Mouse (Mus musculus) CH12.LX (cell line): Measurements from ENCODE around the gene Mex3d. TPM values are rescaled to one million over a fixed set of nuclear protein-coding genes. Genes with fewer than 3 reads are reported as not detected.

Experiments
- DNase-seq: peaks from one replicate; pipeline ENCODE4 v3.0.0-alpha.2; 2013; ENCODE audit errors: extremely low read depth
- H3K27ac ChIP-seq: 2 replicates; pipeline ENCODE4 v1.5.1; 2012; ENCODE audit warnings: low read depth, mild to moderate bottlenecking, control low read depth, moderate library complexity; ENCODE audit not compliant: insufficient read depth
- H3K27me3 ChIP-seq: replicated peaks from 2 replicates; pipeline ENCODE3; 2012; ENCODE audit warnings: inconsistent platforms
- H3K36me3 ChIP-seq, 2 experiments: replicated peaks in 1 of 2; 2 replicates each; pipeline versions ENCODE3 to v1.6.1; 2012; ENCODE audit warnings: inconsistent platforms in 1 of 2, low read length in 1 of 2, mild to moderate bottlenecking in 1 of 2, mixed read lengths in 1 of 2, moderate library complexity in 1 of 2; ENCODE audit not compliant: control insufficient read depth in 1 of 2, insufficient read depth in 1 of 2
- H3K4me1 ChIP-seq, 2 experiments: 2 replicates each; pipeline ENCODE4 v1.6.1; 2012; ENCODE audit warnings: inconsistent platforms in 1 of 2, moderate library complexity in 1 of 2; ENCODE audit not compliant: insufficient read depth in 2 of 2, control insufficient read depth in 1 of 2
- H3K4me2 ChIP-seq: 2 replicates; pipeline ENCODE4 v1.6.1; 2012; ENCODE audit warnings: low read depth, mild to moderate bottlenecking, control low read depth; ENCODE audit not compliant: poor library complexity, insufficient read depth, severe bottlenecking
- H3K4me3 ChIP-seq, 3 experiments: fragments of 150-350 bp in 1 of 3; sonication (generic) in 1 of 3; replicated peaks in 1 of 3; 2 replicates each; pipeline versions ENCODE3 to v1.5.1; 2011 to 2012; ENCODE audit warnings: low read depth in 2 of 3, low read length in 2 of 3, mild to moderate bottlenecking in 2 of 3, moderate library complexity in 2 of 3, control low read depth in 1 of 3, improper control_type of control experiment in 1 of 3, inconsistent platforms in 1 of 3, mixed read lengths in 1 of 3; ENCODE audit not compliant: poor library complexity in 1 of 3
- H3K79me2 ChIP-seq: replicated peaks from 2 replicates; pipeline ENCODE4 v1.6.1; 2012; ENCODE audit warnings: mild to moderate bottlenecking, moderate library complexity; ENCODE audit not compliant: control insufficient read depth, poor library complexity, insufficient read depth, severe bottlenecking; ENCODE audit errors: extremely low read depth
- H3K9ac ChIP-seq: 2 replicates; pipeline ENCODE4 v1.6.1; 2012; ENCODE audit warnings: low read depth, mild to moderate bottlenecking, control low read depth, moderate library complexity; ENCODE audit not compliant: insufficient read depth
- H3K9me3 ChIP-seq: replicated peaks from 2 replicates; pipeline ENCODE3; 2012; ENCODE audit warnings: low read length, inconsistent platforms, mixed read lengths
- CHD1 ChIP-seq: IDR thresholded peaks from 2 replicates; pipeline ENCODE4 v1.6.1; 2012; ENCODE audit warnings: low read depth, low read length, improper control_type of control experiment, inconsistent platforms
- CHD2 ChIP-seq: IDR thresholded peaks from 2 replicates; pipeline ENCODE4 v1.6.1; 2011; ENCODE audit warnings: low read length, improper control_type of control experiment
- CTCF ChIP-seq, 2 experiments: IDR thresholded peaks in 1 of 2; conservative IDR thresholded peaks in 1 of 2; 2 replicates each; pipeline ENCODE4 v1.5.1; 2011 to 2012; ENCODE audit warnings: low read depth in 2 of 2, low read length in 2 of 2, improper control_type of control experiment in 1 of 2, inconsistent platforms in 1 of 2, mild to moderate bottlenecking in 1 of 2, moderate library complexity in 1 of 2
- ELF1 ChIP-seq: IDR thresholded peaks from 2 replicates; pipeline ENCODE4 v1.6.1; 2014; ENCODE audit warnings: low read depth, mild to moderate bottlenecking, inconsistent platforms, low read length, improper control_type of control experiment
- EP300 ChIP-seq: IDR thresholded peaks from 2 replicates; pipeline ENCODE4 v1.6.1; 2011; ENCODE audit warnings: low read length, improper control_type of control experiment
- ETS1 ChIP-seq: conservative IDR thresholded peaks from 2 replicates; pipeline ENCODE4 v1.6.1; 2012; ENCODE audit warnings: low read depth, mild to moderate bottlenecking, inconsistent platforms, low read length, improper control_type of control experiment, moderate library complexity
- IRF4 ChIP-seq: IDR thresholded peaks from 2 replicates; pipeline ENCODE4 v1.6.1; 2014; ENCODE audit warnings: low read depth, mild to moderate bottlenecking, inconsistent platforms, low read length, improper control_type of control experiment
- MEF2A ChIP-seq: IDR thresholded peaks from 2 replicates; pipeline ENCODE4 v1.6.1; 2014; ENCODE audit warnings: low read depth, mild to moderate bottlenecking, inconsistent platforms, low read length, improper control_type of control experiment, borderline replicate concordance
- POLR2AphosphoS2 ChIP-seq: IDR thresholded peaks from 2 replicates; pipeline ENCODE4 v1.6.1; 2011; ENCODE audit warnings: low read depth, low read length, improper control_type of control experiment
- SIN3A ChIP-seq: IDR thresholded peaks from 2 replicates; pipeline ENCODE4 v1.6.1; 2012; ENCODE audit warnings: low read length, improper control_type of control experiment, inconsistent platforms
- TCF12 ChIP-seq: IDR thresholded peaks from 2 replicates; pipeline ENCODE4 v1.6.1; 2014; ENCODE audit warnings: low read depth, mild to moderate bottlenecking, inconsistent platforms, low read length, improper control_type of control experiment
- ZNF384 ChIP-seq: IDR thresholded peaks from 2 replicates; pipeline ENCODE4 v1.6.1; 2012; ENCODE audit warnings: low read depth, low read length, improper control_type of control experiment, inconsistent platforms
- dilution Hi-C: fragments of 300-500 bp; cut with MboI; formaldehyde crosslinking; loops from 2 replicates; pipeline ENCODE4 v1.14.3; 2020; ENCODE audit warnings: low sequenced_read_pairs; ENCODE audit not compliant: extremely low pct_unique_long_range_greater_than_20kb, extremely low pct_ligation_motif_present
- in situ Hi-C: fragments of 300-500 bp; cut with MboI; formaldehyde crosslinking; loops from 3 replicates; pipeline ENCODE4 v1.14.3; 2019; ENCODE audit warnings: low sequenced_read_pairs, low pct_ligation_motif_present, low pct_unique_long_range_greater_than_20kb, mixed read lengths
- polyA plus RNA-seq: library from polyadenylated mRNA; unstranded; fragments of >175 nt; gene quantifications from 2 replicates; pipeline ENCODE4 v1.2.1, GENCODE M21; 2012; ENCODE audit warnings: low read depth; ENCODE audit not compliant: insufficient read length
- total RNA-seq, 2 experiments: library from RNA; depleted of rRNA; stranded (reverse); fragments of 300-350 nt in 1 of 2; fragments of >200 nt in 1 of 2; gene quantifications; 2 replicates each; pipeline ENCODE4 v1.2.3; 2012 to 2014

Mex3d gene
- total and polyA plus RNA-seq, 3 experiments: 5.9 to 8.5 (median 6.6) TPM

DNA sequence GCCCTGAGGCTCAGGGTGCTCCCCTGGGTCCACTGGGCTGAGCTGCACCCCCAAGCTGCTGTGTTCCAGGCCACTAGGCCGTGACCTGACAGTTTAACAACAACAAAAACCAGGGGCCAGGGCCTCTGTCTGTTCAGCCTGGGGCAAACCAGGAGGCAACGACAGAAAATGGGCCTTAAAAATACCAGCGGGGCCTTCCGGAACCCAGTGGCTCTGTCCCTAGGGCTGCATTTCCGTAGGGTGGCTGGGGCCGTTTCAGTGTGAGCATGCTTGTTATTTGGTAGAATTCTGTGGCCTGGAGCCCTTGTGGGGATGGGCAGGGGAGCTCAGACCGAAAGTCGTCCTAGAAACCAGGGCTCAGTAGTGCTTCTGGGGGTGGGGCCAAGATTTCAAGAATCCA lies 42.3 kb upstream of the Mex3d start:
- TF ChIP-seq CHD2 (0 out of 2 replicates have a peak, but pooled peaks have one; percentile 43), MEF2A (peak; percentile 63; the same call in 1 of the 2 replicates), IRF4 (0 out of 2 replicates have a peak, but pooled peaks have one; percentile 22), SIN3A (peak; percentile 41; the same call in 1 of the 2 replicates), CHD1 (no peak), ZNF384 (0 out of 2 replicates have a peak, but pooled peaks have one; percentile 7), EP300 (0 out of 2 replicates have a peak, but pooled peaks have one; percentile 10), TCF12 (no peak), ELF1 (peak; percentile 61; the same call in 1 of the 2 replicates), ETS1 (peak; percentile 48)
- H3K4me3 ChIP-seq: peak overlapping the region in 1 of 3 experiments; percentile 1
- no peaks in the 10 kb centered on the region for H3K27me3 ChIP-seq
- H3K36me3 ChIP-seq: peaks cover 52 to 60% of the 10 kb centered on the region in 2 experiments
- DNase-seq: peak; percentile 65
- peak overlapping the region; percentile 99 for H3K9ac ChIP-seq
- peaks cover 59% of the 10 kb centered on the region for H3K79me2 ChIP-seq
- peak overlapping the region; percentile 96 for H3K27ac ChIP-seq
- H3K4me1 ChIP-seq: peaks cover 23 to 56% of the 10 kb centered on the region in 2 experiments
- peaks cover 15% of the 10 kb centered on the region for H3K9me3 ChIP-seq
- peak overlapping the region; percentile 82; the same call in 1 of the 2 replicates for H3K4me2 ChIP-seq
- dilution Hi-C loops: no loop called here
- in situ Hi-C loops: loop anchor here (5.0 to 25.0 kb wide), 2 partner anchors 42 to 258 kb away; partner anchors contain the start of genes Mex3d and Mknk2

DNA sequence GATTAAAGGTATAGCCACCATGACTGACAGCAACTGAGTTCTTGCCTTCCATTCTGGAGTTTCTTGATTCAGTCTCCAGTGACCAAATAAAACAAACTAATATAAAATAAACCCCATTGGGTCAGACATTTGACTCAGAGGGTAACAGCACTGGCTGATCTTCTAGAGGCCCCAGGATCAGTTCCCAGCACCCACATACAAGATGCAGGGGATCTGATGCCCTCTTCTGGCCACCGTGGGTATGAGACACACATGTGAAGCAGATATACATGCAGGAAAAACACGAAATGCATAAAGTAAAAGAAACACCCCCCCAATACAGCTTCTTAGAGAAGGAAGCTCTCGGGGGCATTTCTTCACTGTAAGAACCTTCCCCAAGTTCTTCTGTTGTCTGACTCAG lies 37.6 kb upstream of the Mex3d start:
- in situ Hi-C loops: loop anchor here (5.0 to 25.0 kb wide), 2 partner anchors 38 to 262 kb away; partner anchors contain the start of genes Mex3d and Mknk2
- no peak overlapping the region for H3K9ac ChIP-seq
- DNase-seq: no peak
- H3K4me2 ChIP-seq: no peak overlapping the region
- H3K36me3 ChIP-seq: peaks cover 80 to 96% of the 10 kb centered on the region in 2 experiments
- H3K4me3 ChIP-seq: no peak overlapping the region
- H3K9me3 ChIP-seq: peaks cover 15% of the 10 kb centered on the region
- peaks cover 27 to 69% of the 10 kb centered on the region in 2 experiments for H3K4me1 ChIP-seq
- no peaks in the 10 kb centered on the region for H3K27me3 ChIP-seq
- dilution Hi-C loops: no loop called here
- peaks cover 38% of the 10 kb centered on the region for H3K79me2 ChIP-seq
- H3K27ac ChIP-seq: no peak overlapping the region
- no peak for TF ChIP-seq SIN3A
- TF ChIP-seq CTCF (conservative IDR thresholded peaks at IDR 0.05 in 1 of 2, IDR thresholded peaks at IDR 0.05 in 1 of 2; ENCODE audit: low read depth in 2 of 2, low read length in 2 of 2): peak in 1 of 2 experiments; percentile 30; a peak in 2 of 4 replicates

DNA sequence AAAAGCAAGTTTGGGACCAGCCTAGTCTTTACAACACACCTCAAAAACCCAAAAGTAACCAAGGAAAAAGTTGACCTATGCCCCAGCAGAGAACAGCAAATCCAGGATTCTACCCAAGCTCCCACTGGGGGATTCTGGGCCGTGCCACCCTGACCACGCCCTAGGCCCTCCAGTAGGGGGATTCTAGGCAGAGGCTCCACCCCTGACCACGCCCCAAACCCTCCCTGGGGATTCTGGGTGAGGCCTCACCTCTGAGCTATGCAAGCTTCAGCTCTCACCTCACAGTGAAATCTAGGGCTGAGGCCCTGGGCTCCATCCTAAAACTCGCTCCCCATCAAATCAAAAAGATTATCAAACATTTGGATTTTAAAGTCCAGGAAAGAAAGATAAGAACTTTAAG lies 36.1 kb upstream of the Mex3d start:
- TF ChIP-seq POLR2AphosphoS2 (peak; percentile 29; the same call in 1 of the 2 replicates), CTCF (conservative IDR thresholded peaks at IDR 0.05 in 1 of 2, IDR thresholded peaks at IDR 0.05 in 1 of 2; ENCODE audit: low read depth in 2 of 2, low read length in 2 of 2) (no peak)
- in situ Hi-C loops (no loop called here), dilution Hi-C loops (no loop called here)
- Histone ChIP-seq H3K36me3 (peaks cover 84 to 97% of the 10 kb centered on the region in 2 experiments), H3K4me3 (no peak overlapping the region), H3K27ac (peak overlapping the region; percentile 50; the same call in 1 of the 2 replicates), H3K9me3 (peaks cover 15% of the 10 kb centered on the region), H3K27me3 (no peaks in the 10 kb centered on the region), H3K9ac (no peak overlapping the region), H3K4me1 (peaks cover 18 to 56% of the 10 kb centered on the region in 2 experiments), H3K79me2 (peaks cover 27% of the 10 kb centered on the region), H3K4me2 (no peak overlapping the region)
- DNase-seq: peak; percentile 91
